Mouse (Mus musculus) erythroblast, embryonic 14.5 days (primary cell): ENCODE results near the gene Ubl3. TPM values are rescaled to one million over a fixed set of nuclear protein-coding genes. Genes with fewer than 3 reads are reported as not detected.

Experiments
- H3K27me3 ChIP-seq: 2 replicates; pipeline ENCODE4 v1.6.1; 2012; ENCODE audit warnings: inconsistent platforms; ENCODE audit not compliant: control insufficient read depth
- H3K36me3 ChIP-seq: 2 replicates; pipeline ENCODE4 v1.6.1; 2012; ENCODE audit warnings: mild to moderate bottlenecking, inconsistent platforms; ENCODE audit not compliant: control insufficient read depth
- H3K4me1 ChIP-seq: 2 replicates; pipeline ENCODE4 v1.6.1; 2012; ENCODE audit warnings: inconsistent platforms; ENCODE audit not compliant: control insufficient read depth
- H3K4me3 ChIP-seq: replicated peaks from 2 replicates; pipeline ENCODE3; 2012; ENCODE audit warnings: moderate library complexity, mild to moderate bottlenecking, inconsistent platforms
- H3K9me3 ChIP-seq: 2 replicates; pipeline ENCODE4 v1.6.1; 2012; ENCODE audit warnings: low read length, inconsistent platforms, mixed read lengths; ENCODE audit not compliant: control insufficient read depth
- GATA1 ChIP-seq: IDR thresholded peaks from 2 replicates; pipeline ENCODE4 v1.6.1; 2012; ENCODE audit warnings: low read length, inconsistent platforms, mixed read lengths
- TAL1 ChIP-seq: IDR thresholded peaks from 3 replicates; pipeline ENCODE4 v1.6.1; 2012; ENCODE audit warnings: low read length, inconsistent platforms, mixed read lengths
- polyA plus RNA-seq: library from polyadenylated mRNA; stranded (reverse); fragments of >175 nt; gene quantifications from 2 replicates; pipeline ENCODE4 v1.2.3, GENCODE M21; 2012

Ubl3 gene
- polyA plus RNA-seq, 1 experiment = 0.23 TPM

- Histone ChIP-seq H3K36me3 (no peaks in the 10 kb centered on the region), H3K4me1 (no peaks in the 10 kb centered on the region), H3K27me3 (no peaks in the 10 kb centered on the region), H3K9me3 (peaks cover 9% of the 10 kb centered on the region), H3K4me3 (no peak overlapping the region)
- no peak for TF ChIP-seq TAL1
- no peak for TF ChIP-seq GATA1
These were observed 35.6 kb upstream of the Ubl3 start for GRCm38 (mm10) chr5:148588142-148588650.

- no peak for TF ChIP-seq TAL1
- TF ChIP-seq GATA1 = no peak
- H3K27me3 ChIP-seq = no peaks in the 10 kb centered on the region
- H3K4me3 ChIP-seq = no peak overlapping the region
- H3K4me1 ChIP-seq = no peaks in the 10 kb centered on the region
- peaks cover 11% of the 10 kb centered on the region for H3K9me3 ChIP-seq
- no peaks in the 10 kb centered on the region for H3K36me3 ChIP-seq
These were observed 27.9 kb upstream of the Ubl3 start for GRCm38 (mm10) chr5:148580388-148580985.

DNA sequence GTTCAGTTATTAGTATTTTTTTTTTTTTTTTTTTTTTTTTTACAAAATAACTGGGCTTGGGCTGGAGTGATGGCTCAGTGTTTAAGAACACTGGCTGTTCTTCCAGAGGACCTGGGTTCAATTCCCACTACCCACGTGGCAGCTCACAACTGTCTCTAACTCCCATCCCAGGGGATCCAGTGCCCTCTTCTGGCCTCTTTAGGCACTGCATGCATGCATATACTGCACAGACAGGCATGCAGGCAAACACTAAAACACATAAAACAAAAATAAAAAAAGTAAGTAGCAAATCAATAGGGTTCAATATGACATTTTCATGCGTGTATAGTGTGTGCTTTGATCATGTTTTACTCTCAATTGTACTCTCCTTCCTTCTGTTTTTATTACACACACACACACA is 26.6 kb upstream of the Ubl3 start:
- no peaks in the 10 kb centered on the region for H3K4me1 ChIP-seq
- H3K4me3 ChIP-seq = no peak overlapping the region
- H3K36me3 ChIP-seq = no peaks in the 10 kb centered on the region
- H3K27me3 ChIP-seq = no peaks in the 10 kb centered on the region
- peaks cover 7% of the 10 kb centered on the region for H3K9me3 ChIP-seq
- TF ChIP-seq TAL1 = no peak
- TF ChIP-seq GATA1 = no peak

DNA sequence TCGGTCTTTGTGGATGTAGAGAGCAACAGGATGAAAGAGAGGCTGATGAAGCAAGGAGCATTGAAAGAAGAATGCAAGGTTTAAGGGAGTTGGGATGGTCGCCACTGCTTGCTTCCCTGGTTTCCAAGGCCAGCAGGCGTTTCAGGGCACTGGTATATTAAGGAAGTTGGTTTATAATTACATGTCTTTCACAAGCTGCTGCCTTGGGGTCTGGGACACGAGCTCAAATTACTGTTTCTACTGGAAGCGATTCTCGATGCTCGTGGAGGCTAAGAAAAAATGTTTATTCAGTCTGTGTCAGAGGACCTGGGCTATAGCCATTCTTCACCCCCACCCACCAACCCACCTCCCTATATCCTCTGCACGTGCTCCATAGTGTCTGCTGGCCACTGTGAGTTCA is 25.8 kb upstream of the Ubl3 start:
- no peak overlapping the region for H3K4me3 ChIP-seq
- H3K27me3 ChIP-seq = no peaks in the 10 kb centered on the region
- TF ChIP-seq GATA1 = no peak
- no peak for TF ChIP-seq TAL1
- peaks cover 2% of the 10 kb centered on the region; the same call in 1 of the 2 replicates for H3K9me3 ChIP-seq
- H3K4me1 ChIP-seq = no peaks in the 10 kb centered on the region
- no peaks in the 10 kb centered on the region for H3K36me3 ChIP-seq

GRCm38 (mm10) chr5:148577278-148577677 is 24.7 kb upstream of the Ubl3 start:
- H3K36me3 ChIP-seq = no peaks in the 10 kb centered on the region
- H3K27me3 ChIP-seq = no peaks in the 10 kb centered on the region
- TF ChIP-seq GATA1 = no peak
- TF ChIP-seq TAL1 = no peak
- H3K9me3 ChIP-seq = peaks cover 2% of the 10 kb centered on the region; the same call in 1 of the 2 replicates
- H3K4me3 ChIP-seq = no peak overlapping the region
- H3K4me1 ChIP-seq = no peaks in the 10 kb centered on the region

DNA sequence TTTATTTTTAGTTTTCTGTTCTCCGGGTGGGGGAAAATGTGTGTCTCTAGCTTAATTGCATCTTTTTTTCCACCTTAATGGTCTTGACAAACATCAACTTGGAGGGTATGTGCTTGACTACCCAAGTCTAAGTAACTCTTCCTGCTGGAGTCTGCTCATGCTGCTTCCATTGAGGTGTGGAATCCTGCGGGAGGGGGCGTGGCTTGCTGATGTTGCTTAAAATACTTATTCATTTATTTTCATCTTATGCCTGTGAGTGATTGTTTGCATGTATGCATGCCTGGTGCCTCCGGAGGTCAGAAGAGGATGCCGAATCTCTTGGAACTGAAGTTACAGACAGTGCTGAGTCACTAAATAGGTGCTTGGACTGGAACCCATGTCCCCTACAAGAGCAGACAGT is 22.6 kb upstream of the Ubl3 start:
- no peaks in the 10 kb centered on the region for H3K36me3 ChIP-seq
- H3K9me3 ChIP-seq = peaks cover 2% of the 10 kb centered on the region; the same call in 1 of the 2 replicates
- H3K27me3 ChIP-seq = no peaks in the 10 kb centered on the region
- TF ChIP-seq TAL1 = no peak
- no peak for TF ChIP-seq GATA1
- no peaks in the 10 kb centered on the region for H3K4me1 ChIP-seq
- H3K4me3 ChIP-seq = no peak overlapping the region

- TF ChIP-seq TAL1 (no peak), GATA1 (no peak)
- Histone ChIP-seq H3K27me3 (no peaks in the 10 kb centered on the region), H3K9me3 (no peaks in the 10 kb centered on the region), H3K36me3 (no peaks in the 10 kb centered on the region), H3K4me1 (no peaks in the 10 kb centered on the region), H3K4me3 (no peak overlapping the region)
These were observed 20.1 kb upstream of the Ubl3 start for GRCm38 (mm10) chr5:148572676-148573075.

- no peaks in the 10 kb centered on the region for H3K9me3 ChIP-seq
- no peaks in the 10 kb centered on the region for H3K27me3 ChIP-seq
- H3K4me1 ChIP-seq = no peaks in the 10 kb centered on the region
- TF ChIP-seq GATA1 = no peak
- no peak for TF ChIP-seq TAL1
- no peak overlapping the region for H3K4me3 ChIP-seq
- no peaks in the 10 kb centered on the region for H3K36me3 ChIP-seq
These were observed 18.1 kb upstream of the Ubl3 start for GRCm38 (mm10) chr5:148570571-148571304.

DNA sequence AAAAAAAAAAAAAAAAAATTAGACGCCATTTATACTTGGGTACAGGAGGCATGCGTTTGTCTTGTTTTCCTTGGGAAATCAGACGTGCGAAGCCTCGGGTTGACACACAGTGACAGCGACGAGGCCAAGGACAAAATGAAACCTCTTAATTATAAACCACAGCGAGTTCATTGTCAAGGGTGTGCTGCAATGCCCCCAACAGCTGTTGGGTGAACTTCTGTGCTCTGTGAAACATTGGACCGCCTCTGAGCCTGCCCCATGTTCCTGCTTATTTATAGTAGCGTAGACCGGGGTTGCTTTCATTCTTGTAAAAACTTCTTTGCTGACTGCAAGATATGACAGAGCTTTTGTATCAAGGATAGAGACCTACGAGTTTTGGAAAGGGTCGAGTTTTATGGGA is 16.9 kb upstream of the Ubl3 start:
- no peaks in the 10 kb centered on the region for H3K4me1 ChIP-seq

More for the DNA sequence above, 16.9 kb upstream of the Ubl3 start:
- TF ChIP-seq GATA1 = no peak
- TF ChIP-seq TAL1 = no peak
- H3K27me3 ChIP-seq = no peaks in the 10 kb centered on the region
- no peaks in the 10 kb centered on the region for H3K9me3 ChIP-seq
- H3K4me3 ChIP-seq = no peak overlapping the region
- H3K36me3 ChIP-seq = no peaks in the 10 kb centered on the region
